Mouse (Mus musculus) neural tube, embryonic 11.5 days (tissue): ENCODE measurements around the gene Dgat2. TPM values are rescaled to one million over a fixed set of nuclear protein-coding genes. Genes with fewer than 3 reads are reported as not detected.

Source experiments
- ATAC-seq: fragments of 200-750 bp; cut with Nextera tagmentation; 2 replicates; pipeline ENCODE4 v1.8.0; 2017; ENCODE audit warnings: moderate number of reproducible peaks, mild to moderate bottlenecking, moderate TSS enrichment, moderate library complexity; ENCODE audit not compliant: insufficient read depth, low FRiP score, low TSS enrichment
- DNase-seq: peaks from one replicate; pipeline ENCODE4 v3.0.0-alpha.2; 2015; ENCODE audit warnings: low spot score
- H3K27ac ChIP-seq: fragments of 300-500 bp; sonication (generic); 2 replicates; pipeline ENCODE4 v1.5.1; 2014; ENCODE audit warnings: low read depth, mild to moderate bottlenecking, low read length
- H3K27me3 ChIP-seq: fragments of 300-500 bp; sonication (generic); 2 replicates; pipeline ENCODE4 v1.6.1; 2014; ENCODE audit warnings: mild to moderate bottlenecking, low read length, mixed read lengths; ENCODE audit not compliant: control insufficient read depth, insufficient read depth
- H3K36me3 ChIP-seq: fragments of 300-500 bp; sonication (generic); 2 replicates; pipeline ENCODE4 v1.6.1; 2014; ENCODE audit warnings: mild to moderate bottlenecking, low read length, moderate library complexity, mixed read lengths; ENCODE audit not compliant: control insufficient read depth, insufficient read depth
- H3K4me1 ChIP-seq: fragments of 300-500 bp; sonication (generic); 2 replicates; pipeline ENCODE4 v1.6.1; 2014; ENCODE audit warnings: low read length, mixed read lengths; ENCODE audit not compliant: control insufficient read depth, insufficient read depth
- H3K4me2 ChIP-seq: fragments of 300-500 bp; sonication (generic); 2 replicates; pipeline ENCODE4 v1.6.1; 2014; ENCODE audit warnings: low read depth, mild to moderate bottlenecking, moderate library complexity
- H3K4me3 ChIP-seq: fragments of 300-500 bp; sonication (generic); 2 replicates; pipeline ENCODE4 v1.5.1; 2014; ENCODE audit warnings: low read depth, low read length
- H3K9ac ChIP-seq: fragments of 300-500 bp; sonication (generic); 2 replicates; pipeline ENCODE4 v1.6.1; 2014; ENCODE audit warnings: mild to moderate bottlenecking, low read length
- H3K9me3 ChIP-seq: fragments of 300-500 bp; sonication (generic); 2 replicates; pipeline ENCODE4 v1.6.1; 2016; ENCODE audit warnings: low read length; ENCODE audit not compliant: control insufficient read depth
- WGBS: fragments of 180-500 bp; shearing (Covaris S2); extraction: QIAGEN DNeasy Blood & Tissue Kit; methylation state at CpG from one replicate; pipeline ENCODE4 v1.1.7; 2014; 5-methylcytosine and 5-hydroxymethylcytosine counted together
- polyA plus RNA-seq: library from polyadenylated mRNA; unstranded; fragments of >200 nt; fragmentation: Nextera tagmentation; extraction: Ambion mirVana; gene quantifications from 2 replicates; pipeline ENCODE4 v1.2.1, GENCODE M21; 2014

Dgat2 gene
- polyA plus RNA-seq, 1 experiment from 2014 or later: 12.7 TPM

DNA sequence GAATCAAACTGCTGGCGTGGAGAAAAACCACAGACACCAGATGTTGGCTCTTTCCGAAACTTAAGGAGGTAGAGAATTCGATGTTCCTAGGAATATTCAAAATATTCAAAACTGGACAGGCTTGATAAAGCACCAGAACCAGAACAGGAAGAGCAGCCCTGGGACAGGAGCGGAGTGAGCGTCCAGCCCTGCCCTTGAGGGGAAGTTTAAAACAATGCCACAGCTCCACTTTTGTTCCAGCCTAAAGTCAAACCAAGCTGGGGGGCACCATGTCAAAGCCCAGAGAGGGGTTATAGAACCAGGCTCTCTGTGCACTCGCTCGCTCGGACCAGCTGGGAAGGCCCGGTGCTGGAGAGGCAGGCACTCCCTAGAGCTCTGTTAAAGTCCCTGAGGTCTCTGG, 49.9 kb downstream of the Dgat2 start:
- Histone ChIP-seq H3K9me3 (no peaks in the 10 kb centered on the region), H3K27me3 (no peaks in the 10 kb centered on the region), H3K9ac (no peak overlapping the region), H3K27ac (no peak overlapping the region), H3K4me1 (no peaks in the 10 kb centered on the region), H3K36me3 (no peaks in the 10 kb centered on the region), H3K4me3 (no peak overlapping the region), H3K4me2 (no peak overlapping the region)
- no peak for ATAC-seq
- 90% methylated on average over 9 of the region's 9 CpGs for WGBS
- no peak for DNase-seq

DNA sequence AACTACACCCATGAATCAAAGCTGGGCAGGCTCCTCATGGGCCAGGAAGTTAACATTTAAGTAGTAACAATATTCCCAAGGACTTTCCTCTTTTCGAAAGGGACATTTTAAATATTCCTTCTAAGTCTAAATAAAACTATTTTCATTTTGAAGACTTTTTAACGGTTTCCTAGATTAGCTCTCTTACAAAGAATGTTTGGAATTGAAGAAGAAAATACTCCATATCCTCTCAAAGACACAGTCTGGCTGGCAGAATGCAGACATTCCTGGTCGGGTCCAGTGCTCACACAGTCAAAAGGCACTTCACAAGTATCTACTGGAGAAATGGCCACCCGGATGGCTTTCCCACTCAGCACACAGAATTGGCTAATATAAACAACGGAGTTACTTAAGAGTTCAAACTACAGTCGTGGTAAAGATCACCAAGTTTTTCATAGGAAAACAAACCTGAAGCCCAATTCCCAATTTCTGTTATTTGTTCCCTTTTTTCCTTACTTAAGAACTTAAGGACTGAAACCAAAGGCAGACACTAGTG, 50.6 kb downstream of the Dgat2 start:
- H3K4me3 ChIP-seq: no peak overlapping the region
- H3K27me3 ChIP-seq: no peaks in the 10 kb centered on the region
- DNase-seq (no peak), ATAC-seq (no peak)
- no peak overlapping the region for H3K27ac ChIP-seq
- H3K9me3 ChIP-seq: no peaks in the 10 kb centered on the region
- H3K9ac ChIP-seq: no peak overlapping the region
- H3K4me2 ChIP-seq: no peak overlapping the region
- no peaks in the 10 kb centered on the region for H3K4me1 ChIP-seq
- WGBS: 78% methylated on average over 6 of the region's 6 CpGs
- no peaks in the 10 kb centered on the region for H3K36me3 ChIP-seq

DNA sequence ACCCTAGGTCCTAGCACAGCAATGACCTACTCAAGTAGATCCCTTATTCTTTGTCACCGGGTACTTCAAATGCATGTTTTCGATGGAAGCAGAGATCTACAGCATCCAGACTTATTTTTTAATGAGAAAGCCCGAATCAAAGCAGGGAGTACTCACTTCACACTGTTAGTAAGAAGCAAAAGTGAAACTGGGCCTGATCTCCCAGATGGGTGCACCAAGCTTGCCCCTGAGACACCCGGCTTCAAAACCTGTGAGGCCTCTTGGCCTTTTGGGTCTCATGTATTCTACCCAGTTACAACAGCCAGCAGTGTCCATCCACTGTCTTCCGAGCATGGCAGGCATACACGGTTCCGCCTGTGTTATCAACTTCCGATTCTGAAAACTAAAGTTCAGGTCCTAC, 53.6 kb downstream of the Dgat2 start:
- DNase-seq (no peak), ATAC-seq (no peak)
- Histone ChIP-seq H3K9me3 (no peaks in the 10 kb centered on the region), H3K27me3 (no peaks in the 10 kb centered on the region), H3K4me3 (no peak overlapping the region), H3K27ac (no peak overlapping the region), H3K4me2 (no peak overlapping the region), H3K4me1 (no peaks in the 10 kb centered on the region), H3K36me3 (no peaks in the 10 kb centered on the region), H3K9ac (no peak overlapping the region)
- WGBS: 96% methylated on average over 8 of the region's 8 CpGs

DNA sequence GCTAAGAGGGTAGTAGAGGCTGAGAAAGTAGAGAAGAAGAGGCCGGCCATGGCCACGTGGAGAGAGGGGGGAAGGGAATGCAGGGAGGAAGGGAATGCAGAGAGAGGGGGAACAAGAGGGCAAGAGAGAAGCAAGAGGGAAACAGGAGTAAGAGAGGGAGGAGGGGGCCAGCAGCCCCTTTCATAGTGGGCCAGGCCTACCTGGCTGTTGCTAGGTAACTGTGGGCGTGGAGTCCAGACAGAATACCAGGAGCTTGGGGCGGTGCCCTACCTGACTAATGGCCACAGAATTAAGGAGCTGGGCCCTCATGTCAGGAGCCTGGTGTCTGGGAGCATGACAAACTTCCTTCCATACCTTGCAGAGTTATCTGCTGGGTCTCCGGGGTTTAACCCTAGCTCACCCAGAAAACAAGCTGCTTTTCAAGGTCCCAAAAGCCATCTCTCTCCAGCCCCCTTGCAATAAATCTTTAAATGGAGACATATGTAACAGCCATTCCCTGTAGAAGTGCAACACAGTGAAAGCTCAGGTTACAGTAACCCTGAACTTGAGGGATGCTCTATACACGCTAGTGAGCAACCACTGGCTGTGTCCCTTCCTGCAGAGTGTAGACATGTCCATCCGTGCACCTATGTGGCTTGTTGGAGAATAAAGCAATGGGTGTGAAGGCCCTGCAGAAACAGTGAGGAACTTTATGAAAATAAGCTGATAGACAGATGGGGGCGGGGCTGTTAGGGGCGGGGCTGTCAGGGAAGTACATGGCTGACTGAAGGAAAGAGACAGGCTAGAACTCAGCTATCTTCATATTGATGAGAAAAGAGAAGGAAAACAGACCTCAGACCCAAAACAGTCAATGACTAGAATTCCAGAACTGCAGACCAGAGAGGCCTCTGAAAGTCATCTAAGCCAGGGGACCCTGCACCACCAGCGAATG, 54.2 kb downstream of the Dgat2 start:
- no peak for DNase-seq
- Histone ChIP-seq H3K27me3 (no peaks in the 10 kb centered on the region), H3K9me3 (no peaks in the 10 kb centered on the region), H3K4me1 (no peaks in the 10 kb centered on the region), H3K4me2 (no peak overlapping the region), H3K36me3 (no peaks in the 10 kb centered on the region), H3K4me3 (no peak overlapping the region), H3K9ac (no peak overlapping the region), H3K27ac (no peak overlapping the region)
- ATAC-seq: no peak
- 52% methylated on average over 10 of the region's 10 CpGs for WGBS

DNA sequence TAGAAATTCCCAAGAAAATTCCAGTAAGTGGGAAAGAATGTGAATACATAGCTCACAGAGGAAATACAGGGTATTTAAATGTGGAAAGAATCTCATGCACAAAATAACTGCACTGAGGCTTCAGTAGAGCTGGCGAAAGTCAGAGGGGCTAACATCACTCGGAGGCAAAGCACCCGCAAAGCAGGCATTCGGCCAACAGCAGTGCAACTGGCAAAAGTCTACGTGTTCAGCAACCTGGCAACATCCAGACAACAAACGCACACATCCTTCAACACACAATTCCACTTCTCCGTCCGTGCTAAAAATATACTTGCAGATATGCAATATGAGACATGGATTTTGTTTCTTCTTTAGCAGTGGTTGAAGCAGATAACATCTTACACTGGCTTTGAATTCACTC, 56.5 kb downstream of the Dgat2 start:
- no peaks in the 10 kb centered on the region for H3K4me1 ChIP-seq
- no peaks in the 10 kb centered on the region for H3K27me3 ChIP-seq
- WGBS: 91% methylated on average over 8 of the region's 8 CpGs
- DNase-seq: no peak
- H3K4me3 ChIP-seq: no peak overlapping the region
- H3K27ac ChIP-seq: no peak overlapping the region
- H3K9ac ChIP-seq: no peak overlapping the region
- H3K9me3 ChIP-seq: no peaks in the 10 kb centered on the region
- no peak for ATAC-seq
- no peaks in the 10 kb centered on the region for H3K36me3 ChIP-seq
- H3K4me2 ChIP-seq: no peak overlapping the region

DNA sequence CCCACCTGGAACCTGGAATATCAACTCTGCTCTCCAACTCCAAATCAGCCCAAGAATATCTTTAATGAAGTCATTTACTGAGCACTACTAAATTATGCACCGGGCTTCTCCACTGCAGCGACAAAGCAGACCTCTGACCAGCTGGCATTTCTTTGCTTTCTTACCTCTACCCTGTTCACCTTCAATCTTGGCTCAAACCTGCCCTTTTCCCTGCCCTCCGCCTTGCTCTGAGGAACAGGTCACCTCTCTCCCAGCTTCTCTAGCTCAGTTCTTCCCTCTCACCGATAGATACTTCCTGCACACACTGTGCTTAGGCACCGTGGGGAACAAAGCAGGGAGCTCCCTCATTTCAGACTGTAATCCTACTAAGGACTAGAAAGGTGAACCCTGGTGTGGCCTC, 59.9 kb downstream of the Dgat2 start:
- no peak for DNase-seq
- Histone ChIP-seq H3K4me1 (no peaks in the 10 kb centered on the region), H3K4me2 (no peak overlapping the region), H3K4me3 (no peak overlapping the region), H3K9me3 (no peaks in the 10 kb centered on the region), H3K27me3 (no peaks in the 10 kb centered on the region), H3K27ac (no peak overlapping the region), H3K36me3 (no peaks in the 10 kb centered on the region), H3K9ac (no peak overlapping the region)
- 75% methylated on average over 5 of the region's 5 CpGs for WGBS
- no peak for ATAC-seq

DNA sequence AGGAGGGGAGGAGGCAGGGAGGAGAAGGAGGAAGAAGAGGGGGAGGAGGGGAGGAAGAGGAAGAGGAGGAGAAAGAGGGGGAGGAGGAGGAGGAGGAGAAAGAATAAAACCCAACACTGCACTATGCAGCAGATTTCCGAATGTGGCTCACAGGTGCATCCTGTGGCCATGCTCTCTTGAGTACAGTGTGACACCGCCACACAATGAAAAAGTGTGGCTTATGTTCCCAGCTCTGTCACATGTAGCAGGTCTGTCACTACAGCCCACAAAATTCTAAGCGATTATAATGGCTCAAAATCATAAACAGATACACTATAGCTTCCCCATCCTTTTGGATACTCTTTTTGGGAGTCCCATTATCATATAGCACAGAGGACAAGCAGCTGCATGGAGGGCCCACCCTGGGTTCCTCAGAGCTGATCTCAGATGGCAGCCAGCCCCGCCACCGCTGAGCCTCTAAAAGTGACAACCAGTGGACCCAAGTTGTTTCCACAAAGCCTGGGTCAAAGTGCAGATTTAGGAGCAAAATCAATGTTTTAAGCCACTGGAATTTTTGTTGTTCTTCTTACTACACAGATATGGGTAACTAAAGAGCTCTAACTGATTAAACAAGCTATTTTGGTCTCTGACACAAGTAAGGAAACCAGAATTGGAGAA, 61.5 kb downstream of the Dgat2 start:
- H3K27ac ChIP-seq: no peak overlapping the region
- H3K36me3 ChIP-seq: no peaks in the 10 kb centered on the region
- no peak overlapping the region for H3K4me2 ChIP-seq
- ATAC-seq (no peak), DNase-seq (no peak)
- H3K27me3 ChIP-seq: no peaks in the 10 kb centered on the region
- 88% methylated on average over 5 of the region's 5 CpGs for WGBS
- H3K4me1 ChIP-seq: no peaks in the 10 kb centered on the region
- no peak overlapping the region for H3K9ac ChIP-seq
- no peaks in the 10 kb centered on the region for H3K9me3 ChIP-seq
- no peak overlapping the region for H3K4me3 ChIP-seq

DNA sequence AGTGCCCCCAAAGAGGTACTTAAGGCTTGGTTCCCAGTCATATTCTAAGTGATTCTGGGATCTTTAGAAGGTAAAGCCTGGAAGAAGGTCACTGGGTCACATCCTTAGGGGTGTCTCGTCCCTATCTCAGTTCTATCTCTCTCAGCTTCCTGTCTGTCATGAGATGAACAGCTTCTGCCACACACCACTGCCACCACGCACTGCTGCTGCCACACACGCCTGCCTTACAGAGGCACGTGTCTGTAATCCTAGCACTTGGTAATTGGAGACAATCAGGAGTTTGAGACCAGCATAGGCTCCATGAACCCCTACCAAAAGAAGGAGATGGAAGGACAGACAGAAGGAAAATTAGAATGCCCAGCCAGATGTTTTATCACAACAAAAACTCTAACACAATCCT, 62.4 kb downstream of the Dgat2 start:
- Histone ChIP-seq H3K36me3 (no peaks in the 10 kb centered on the region), H3K4me2 (no peak overlapping the region), H3K4me1 (no peaks in the 10 kb centered on the region), H3K27me3 (no peaks in the 10 kb centered on the region), H3K4me3 (no peak overlapping the region), H3K9ac (no peak overlapping the region), H3K9me3 (no peaks in the 10 kb centered on the region), H3K27ac (no peak overlapping the region)
- 81% methylated on average over 4 of the region's 4 CpGs for WGBS
- ATAC-seq (no peak), DNase-seq (no peak)

DNA sequence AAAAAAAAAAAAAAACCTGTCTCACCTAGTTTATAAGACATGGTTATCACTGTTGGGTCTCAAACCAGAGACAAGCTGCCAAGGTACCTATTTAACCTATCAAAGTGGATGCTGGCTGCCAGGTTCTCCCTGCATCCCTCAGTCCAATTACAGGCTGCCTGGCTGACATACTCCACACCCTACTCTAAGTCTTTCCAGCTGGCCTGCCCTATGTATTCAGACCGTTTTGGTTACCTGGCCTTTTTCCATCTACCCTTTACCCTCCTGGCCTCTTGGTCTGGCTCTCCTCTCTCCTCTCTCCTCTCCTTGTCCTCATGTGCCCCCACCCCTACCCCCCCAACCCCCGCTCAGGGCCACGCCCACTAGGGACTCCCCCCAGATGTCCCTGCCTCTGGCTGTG, 65.7 kb downstream of the Dgat2 start:
- no peak for DNase-seq
- Histone ChIP-seq H3K4me1 (no peaks in the 10 kb centered on the region), H3K36me3 (no peaks in the 10 kb centered on the region), H3K27ac (no peak overlapping the region), H3K27me3 (no peaks in the 10 kb centered on the region), H3K9ac (no peak overlapping the region), H3K4me2 (no peak overlapping the region), H3K9me3 (no peaks in the 10 kb centered on the region), H3K4me3 (no peak overlapping the region)
- ATAC-seq: no peak
- 91% methylated on average over 3 of the region's 3 CpGs for WGBS
